Comparison of ENCODE assay signal across 8 mouse cellular contexts in the genomic region with DNA sequence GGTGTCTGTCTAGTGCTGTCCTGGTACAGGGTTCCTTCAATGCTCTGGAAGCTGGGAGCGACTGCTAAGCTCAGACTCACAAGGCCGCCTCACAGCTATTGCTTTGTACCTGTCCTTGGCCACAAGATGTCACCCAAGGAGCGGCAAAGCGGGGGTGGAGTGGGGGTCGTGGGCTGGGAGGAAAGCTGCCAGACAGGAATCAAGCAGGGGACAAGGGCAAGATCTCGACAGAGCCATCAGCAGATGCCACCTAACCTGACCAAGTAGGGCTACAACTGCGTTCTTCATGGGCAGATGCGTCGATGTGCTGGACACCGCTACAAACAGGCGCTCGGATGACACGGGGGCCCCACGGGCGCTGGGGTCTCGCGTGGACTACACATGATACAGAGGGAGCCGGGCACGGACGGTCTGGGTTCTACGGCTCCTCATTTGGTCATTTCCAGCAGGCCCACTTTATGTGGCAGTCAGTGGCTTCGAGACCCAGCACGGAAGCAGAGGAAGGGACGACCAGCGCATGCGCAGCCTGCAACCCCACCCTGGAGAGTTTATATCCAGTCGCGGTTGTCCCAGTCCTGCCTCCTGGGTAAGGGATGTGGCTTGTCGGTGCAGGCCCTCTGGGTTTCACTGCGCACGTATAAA.
DNase-seq lines count a peak whose midpoint lies in the region; ATAC-seq lines count a peak whose summit lies in the region.

No protein-coding gene starts in this region.

- peak overlapping the region; percentile 82 for H3K4me2 ChIP-seq in intestine, embryonic 14.5 days (ENCODE audit: low read length)
- H3K4me2 ChIP-seq in limb, embryonic 12.5 days = peak overlapping the region; percentile 79
- H3K4me2 ChIP-seq in midbrain, embryonic 11.5 days = peak overlapping the region; percentile 72

- no peaks in the 10 kb centered on the region for H3K9me3 ChIP-seq in intestine, embryonic 14.5 days (ENCODE audit: control insufficient read depth, low read length)
- H3K9me3 ChIP-seq in limb, embryonic 12.5 days = no peaks in the 10 kb centered on the region
- H3K9me3 ChIP-seq in midbrain, embryonic 11.5 days (ENCODE audit: control insufficient read depth, low read length) = no peaks in the 10 kb centered on the region

- H3K4me1 ChIP-seq in intestine, embryonic 14.5 days (replicated peaks; ENCODE audit: control insufficient read depth, insufficient read depth, low read length) = no peaks in the 10 kb centered on the region
- peaks cover 19% of the 10 kb centered on the region; the same call in 1 of the 2 replicates for H3K4me1 ChIP-seq in limb, embryonic 12.5 days (replicated peaks)
- H3K4me1 ChIP-seq in midbrain, embryonic 11.5 days (ENCODE audit: control insufficient read depth, insufficient read depth, low read length) = peaks cover 3% of the 10 kb centered on the region; the same call in 1 of the 2 replicates

- peak overlapping the region; percentile 55 for H3K9ac ChIP-seq in intestine, embryonic 14.5 days (ENCODE audit: low read length)
- peak overlapping the region; percentile 65 for H3K9ac ChIP-seq in limb, embryonic 12.5 days (replicated peaks)
- H3K9ac ChIP-seq in midbrain, embryonic 11.5 days (ENCODE audit: low read length) = peak overlapping the region; percentile 70

- peak overlapping the region; percentile 47 for H3K4me3 ChIP-seq in intestine, embryonic 14.5 days (ENCODE audit: low read depth, low read length)
- H3K4me3 ChIP-seq in limb, embryonic 12.5 days (replicated peaks) = peak overlapping the region; percentile 47
- H3K4me3 ChIP-seq in midbrain, embryonic 11.5 days (ENCODE audit: low read depth, low read length) = peak overlapping the region; percentile 38

- DNase-seq in ovary, adult 18-20 months (ENCODE audit: low spot score) = peak; percentile 10
- no peak for DNase-seq in ovary, postnatal 10 days (ENCODE audit: low spot score)
- DNase-seq in embryo, embryonic 10.5 days (ENCODE audit: low spot score) = peak; percentile 81
- peak; percentile 42 for DNase-seq in gastrocnemius, postnatal 14 days
- peak; percentile 80 for DNase-seq in intestine, embryonic 14.5 days (ENCODE audit: low spot score)
- DNase-seq in midbrain, embryonic 11.5 days (ENCODE audit: low spot score, missing footprints) = peak; percentile 95
- DNase-seq in spleen, adult 12 weeks (ENCODE audit: low spot score) = peak; percentile 26

- H3K36me3 ChIP-seq in intestine, embryonic 14.5 days (ENCODE audit: control insufficient read depth, insufficient read depth, low read length) = peaks cover 20% of the 10 kb centered on the region
- H3K36me3 ChIP-seq in limb, embryonic 12.5 days = peaks cover 24% of the 10 kb centered on the region
- no peaks in the 10 kb centered on the region for H3K36me3 ChIP-seq in midbrain, embryonic 11.5 days (ENCODE audit: control insufficient read depth, insufficient read depth, low read length)

- peak; percentile 52 for ATAC-seq in intestine, embryonic 14.5 days (replicated peaks; ENCODE audit: low FRiP score, low TSS enrichment, low read depth)
- ATAC-seq in limb, embryonic 12.5 days (ENCODE audit: insufficient number of reproducible peaks, insufficient read depth, low FRiP score, low TSS enrichment, low read depth) = no peak
- ATAC-seq in midbrain, embryonic 11.5 days (ENCODE audit: low FRiP score) = peak; percentile 67

- intact Hi-C loops in gastrocnemius, postnatal 14 days (cut with DNase I; ENCODE audit: low total_unique reads) = no loop called here

- WGBS in intestine, embryonic 14.5 days = 33% methylated on average over 31 of the region's 31 CpGs
- WGBS in limb, embryonic 12.5 days = 27% methylated on average over 31 of the region's 31 CpGs
- 26% methylated on average over 31 of the region's 31 CpGs for WGBS in midbrain, embryonic 11.5 days

- H3K27ac ChIP-seq in intestine, embryonic 14.5 days (ENCODE audit: low read depth) = no peak overlapping the region
- H3K27ac ChIP-seq in limb, embryonic 12.5 days = no peak overlapping the region
- H3K27ac ChIP-seq in midbrain, embryonic 11.5 days (ENCODE audit: low read depth, low read length) = no peak overlapping the region

- 0 out of 2 replicates have a peak, but pooled peaks cover 2% of the 10 kb centered on the region for H3K27me3 ChIP-seq in intestine, embryonic 14.5 days (replicated peaks; ENCODE audit: control insufficient read depth, insufficient read depth, low read length)
- H3K27me3 ChIP-seq in limb, embryonic 12.5 days = peaks cover 31% of the 10 kb centered on the region
- H3K27me3 ChIP-seq in midbrain, embryonic 11.5 days (ENCODE audit: control insufficient read depth, insufficient read depth, low read length) = no peaks in the 10 kb centered on the region
